Mouse (Mus musculus): ENCODE results near the gene Mecom. TPM values are rescaled to one million over a fixed set of nuclear protein-coding genes. Genes with fewer than 3 reads are reported as not detected.

Mecom gene
- total and polyA plus RNA-seq, 3 experiments = not detected

GRCm38 (mm10) chr3:30083842-30084241 lies 464.0 kb downstream of the Mecom start:
- Histone ChIP-seq H3K9ac (ENCODE audit: insufficient read depth, low read depth) (no peak overlapping the region), H3K4me1 (ENCODE audit: control insufficient read depth in 1 of 2, insufficient read depth in 2 of 2) (no peaks in the 10 kb centered on the region), H3K9me3 (replicated peaks; ENCODE audit: low read length) (no peaks in the 10 kb centered on the region), H3K4me3 (replicated peaks in 1 of 3; ENCODE audit: low read depth in 2 of 3, low read length in 2 of 3, poor library complexity in 1 of 3) (no peak overlapping the region), H3K36me3 (replicated peaks in 1 of 2; ENCODE audit: control insufficient read depth in 1 of 2, insufficient read depth in 1 of 2, low read length in 1 of 2) (no peaks in the 10 kb centered on the region), H3K79me2 (replicated peaks; ENCODE audit: control insufficient read depth, extremely low read depth, insufficient read depth, poor library complexity, severe bottlenecking) (no peaks in the 10 kb centered on the region), H3K27ac (ENCODE audit: insufficient read depth, low read depth) (no peak overlapping the region), H3K27me3 (replicated peaks) (no peaks in the 10 kb centered on the region), H3K4me2 (ENCODE audit: insufficient read depth, low read depth, poor library complexity, severe bottlenecking) (no peak overlapping the region)
- TF ChIP-seq ZKSCAN1 (IDR thresholded peaks at IDR 0.05; ENCODE audit: borderline replicate concordance, low read depth, low read length) (no peak), MAZ (IDR thresholded peaks at IDR 0.05; ENCODE audit: low read depth, low read length) (no peak)
- dilution Hi-C loops (cut with MboI; ENCODE audit: extremely low pct_ligation_motif_present, extremely low pct_unique_long_range_greater_than_20kb, low sequenced_read_pairs) (no loop called here), in situ Hi-C loops (cut with MboI; ENCODE audit: low pct_ligation_motif_present, low pct_unique_long_range_greater_than_20kb, low sequenced_read_pairs) (no loop called here)
- DNase-seq (ENCODE audit: extremely low read depth) = no peak

DNA sequence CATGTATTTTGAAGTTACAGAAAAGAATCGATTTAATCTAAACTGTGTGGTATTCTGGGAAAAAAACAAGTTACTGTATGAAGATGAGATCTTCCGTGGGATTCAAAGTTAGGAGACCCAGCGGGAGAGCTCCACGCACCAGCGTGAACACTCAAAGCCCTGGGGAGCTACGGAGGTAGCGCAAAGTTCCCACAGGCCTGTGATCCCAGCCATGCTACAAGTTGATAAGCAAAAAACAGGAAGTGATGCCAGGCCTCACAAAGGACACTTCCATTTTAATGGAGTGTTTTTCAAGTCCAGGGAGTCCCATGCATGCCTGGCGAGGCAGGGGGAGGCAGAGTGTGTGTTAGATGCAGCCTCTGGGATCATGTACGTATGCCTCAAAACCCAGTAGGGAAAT lies 464.5 kb downstream of the Mecom start:
- dilution Hi-C loops (cut with MboI; ENCODE audit: extremely low pct_ligation_motif_present, extremely low pct_unique_long_range_greater_than_20kb, low sequenced_read_pairs) (no loop called here), in situ Hi-C loops (cut with MboI; ENCODE audit: low pct_ligation_motif_present, low pct_unique_long_range_greater_than_20kb, low sequenced_read_pairs) (no loop called here)
- Histone ChIP-seq H3K4me1 (ENCODE audit: control insufficient read depth in 1 of 2, insufficient read depth in 2 of 2) (no peaks in the 10 kb centered on the region), H3K27me3 (replicated peaks) (no peaks in the 10 kb centered on the region), H3K4me2 (ENCODE audit: insufficient read depth, low read depth, poor library complexity, severe bottlenecking) (no peak overlapping the region), H3K4me3 (replicated peaks in 1 of 3; ENCODE audit: low read depth in 2 of 3, low read length in 2 of 3, poor library complexity in 1 of 3) (no peak overlapping the region), H3K9me3 (replicated peaks; ENCODE audit: low read length) (no peaks in the 10 kb centered on the region), H3K79me2 (replicated peaks; ENCODE audit: control insufficient read depth, extremely low read depth, insufficient read depth, poor library complexity, severe bottlenecking) (no peaks in the 10 kb centered on the region), H3K27ac (ENCODE audit: insufficient read depth, low read depth) (no peak overlapping the region), H3K36me3 (replicated peaks in 1 of 2; ENCODE audit: control insufficient read depth in 1 of 2, insufficient read depth in 1 of 2, low read length in 1 of 2) (no peaks in the 10 kb centered on the region), H3K9ac (ENCODE audit: insufficient read depth, low read depth) (no peak overlapping the region)
- no peak for TF ChIP-seq IRF4 (IDR thresholded peaks at IDR 0.05; ENCODE audit: low read depth, low read length)
- TF ChIP-seq BHLHE40 (IDR thresholded peaks at IDR 0.05; ENCODE audit: low read depth, low read length) = no peak
- no peak for TF ChIP-seq SMC3 (IDR thresholded peaks at IDR 0.05; ENCODE audit: low read depth, low read length)
- TF ChIP-seq RAD21 (IDR thresholded peaks at IDR 0.05; ENCODE audit: low read depth, low read length) = no peak
- no peak for DNase-seq (ENCODE audit: extremely low read depth)

DNA sequence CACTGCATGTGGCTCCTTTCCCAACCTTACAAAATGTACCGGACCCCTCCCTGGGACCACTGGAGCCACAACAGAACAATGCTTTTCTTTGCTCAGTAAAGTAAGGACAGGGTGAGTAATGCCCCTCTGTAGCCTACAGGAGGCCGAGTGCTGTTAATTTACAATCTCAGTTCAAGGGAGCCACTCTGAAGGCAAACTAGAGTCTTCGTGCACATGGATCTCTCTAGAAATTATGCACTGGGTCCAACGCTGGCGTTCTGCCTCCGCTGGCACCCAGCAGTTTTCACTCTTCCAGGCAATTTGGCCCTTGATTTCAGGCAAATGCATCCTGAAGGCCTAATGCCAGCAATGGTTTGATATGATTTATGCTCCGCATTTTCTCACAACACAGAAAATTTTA lies 467.0 kb downstream of the Mecom start:
- Histone ChIP-seq H3K27ac (ENCODE audit: insufficient read depth, low read depth) (no peak overlapping the region), H3K36me3 (replicated peaks in 1 of 2; ENCODE audit: control insufficient read depth in 1 of 2, insufficient read depth in 1 of 2, low read length in 1 of 2) (no peaks in the 10 kb centered on the region), H3K9ac (ENCODE audit: insufficient read depth, low read depth) (no peak overlapping the region), H3K9me3 (replicated peaks; ENCODE audit: low read length) (no peaks in the 10 kb centered on the region), H3K4me2 (ENCODE audit: insufficient read depth, low read depth, poor library complexity, severe bottlenecking) (no peak overlapping the region), H3K4me3 (replicated peaks in 1 of 3; ENCODE audit: low read depth in 2 of 3, low read length in 2 of 3, poor library complexity in 1 of 3) (no peak overlapping the region), H3K79me2 (replicated peaks; ENCODE audit: control insufficient read depth, extremely low read depth, insufficient read depth, poor library complexity, severe bottlenecking) (no peaks in the 10 kb centered on the region), H3K27me3 (replicated peaks) (no peaks in the 10 kb centered on the region), H3K4me1 (ENCODE audit: control insufficient read depth in 1 of 2, insufficient read depth in 2 of 2) (no peaks in the 10 kb centered on the region)
- DNase-seq (ENCODE audit: extremely low read depth) = no peak
- TF ChIP-seq MXI1 (IDR thresholded peaks at IDR 0.05; ENCODE audit: low read depth, low read length) = no peak
- no peak for TF ChIP-seq EP300 (IDR thresholded peaks at IDR 0.05; ENCODE audit: low read length)
- no peak for TF ChIP-seq UBTF (IDR thresholded peaks at IDR 0.05; ENCODE audit: low read depth, low read length)
- no peak for TF ChIP-seq ETS1 (conservative IDR thresholded peaks at IDR 0.05; ENCODE audit: low read depth, low read length)
- no peak for TF ChIP-seq JUN (IDR thresholded peaks at IDR 0.05; ENCODE audit: insufficient read depth, low read depth, low read length)
- no peak for TF ChIP-seq SMC3 (IDR thresholded peaks at IDR 0.05; ENCODE audit: low read depth, low read length)
- no peak for TF ChIP-seq KAT2A (IDR thresholded peaks at IDR 0.05; ENCODE audit: insufficient replicate concordance, low read length)
- TF ChIP-seq MAZ (IDR thresholded peaks at IDR 0.05; ENCODE audit: low read depth, low read length) = no peak
- TF ChIP-seq NRF1 (IDR thresholded peaks at IDR 0.05; ENCODE audit: low read depth, low read length) = no peak
- dilution Hi-C loops (cut with MboI; ENCODE audit: extremely low pct_ligation_motif_present, extremely low pct_unique_long_range_greater_than_20kb, low sequenced_read_pairs) (no loop called here), in situ Hi-C loops (cut with MboI; ENCODE audit: low pct_ligation_motif_present, low pct_unique_long_range_greater_than_20kb, low sequenced_read_pairs) (no loop called here)

All from CH12.LX (cell line).